Mouse (Mus musculus) heart, adult 8-10 months (tissue): ENCODE measurements around the gene Cox6b1. TPM values are rescaled to one million over a fixed set of nuclear protein-coding genes. Genes with fewer than 3 reads are reported as not detected.

Experiments used
- DNase-seq: peaks from one replicate; pipeline ENCODE4 v3.0.0; 2022; ENCODE audit warnings: low spot score
- total RNA-seq, 4 experiments: library from RNA; stranded (reverse); gene quantifications; 2 replicates each; pipeline ENCODE4 v1.2.4; 2022

Gene Cox6b1
- 1,000 to 10,000 TPM; 4,392 to 5,023 (median 4,762) TPM for total RNA-seq

DNA sequence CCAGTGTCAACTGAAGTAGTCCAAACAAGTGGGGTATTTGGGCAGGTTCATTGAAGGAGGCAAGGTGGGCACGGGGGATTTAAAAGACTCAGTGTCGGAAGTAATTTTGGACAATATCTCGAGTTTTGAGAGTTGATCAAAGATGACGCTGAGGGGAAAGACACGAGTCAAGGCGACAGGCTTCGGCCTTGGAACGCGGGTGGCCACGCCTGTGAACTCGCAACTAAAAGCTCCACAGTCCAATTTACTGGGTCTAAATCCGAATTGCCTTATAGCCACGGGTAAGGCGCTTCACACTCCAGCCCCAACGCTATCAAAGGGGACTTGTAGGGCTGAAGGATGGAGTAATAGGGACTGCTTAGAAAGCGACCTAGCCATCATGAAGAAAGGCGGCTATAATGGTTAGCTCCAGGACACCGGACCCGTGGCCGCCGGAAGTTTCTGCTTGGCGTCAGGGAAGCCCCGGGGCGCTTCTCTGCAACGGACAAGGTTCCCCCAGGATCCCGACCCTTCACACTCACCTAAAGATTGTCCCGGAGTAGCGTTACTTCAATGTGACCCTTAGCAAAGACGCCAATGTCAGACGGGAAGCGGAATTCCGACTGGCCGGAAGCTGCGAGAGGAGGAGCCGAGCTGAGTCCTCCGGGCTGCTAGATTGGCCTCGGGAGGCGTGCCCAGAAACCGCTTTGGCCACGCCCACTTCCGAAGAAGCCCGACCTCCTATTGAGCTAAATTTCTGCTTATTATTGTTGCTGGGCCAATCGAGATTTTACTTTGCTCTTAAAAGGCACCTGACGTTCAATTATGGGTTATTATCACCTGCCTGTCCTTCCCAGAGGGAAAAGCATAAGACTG is at the start of gene Cox6b1:
TSS of gene Cox6b1 (minus strand) at position 622 of the 855 bp plus-strand sequence.
- peak; percentile 88 for DNase-seq

DNA sequence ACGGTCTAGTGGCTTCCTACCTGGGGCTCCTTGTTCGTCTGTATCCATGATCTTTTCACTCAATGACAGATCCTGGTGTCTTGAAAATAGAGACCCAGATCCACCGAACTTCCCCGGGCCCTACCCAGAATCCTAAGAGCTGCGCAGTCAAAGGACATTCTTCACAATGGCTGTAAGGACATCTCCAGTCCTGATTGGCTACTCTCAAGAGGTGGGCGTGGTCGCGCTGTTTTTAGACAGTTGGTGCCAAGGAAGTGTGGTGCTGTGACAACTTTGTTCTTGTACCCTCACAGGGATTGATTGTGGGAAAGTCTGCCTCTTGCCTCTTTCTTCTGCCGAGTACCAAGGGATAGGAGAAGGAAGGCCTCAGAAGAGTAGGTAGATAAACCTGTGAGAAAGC is 45.5 kb upstream of the Cox6b1 start, which contains the start of gene Pmis2:
TSS of gene Pmis2 (minus strand) at position 126 of the 400 bp plus-strand sequence.
- DNase-seq = no peak

DNA sequence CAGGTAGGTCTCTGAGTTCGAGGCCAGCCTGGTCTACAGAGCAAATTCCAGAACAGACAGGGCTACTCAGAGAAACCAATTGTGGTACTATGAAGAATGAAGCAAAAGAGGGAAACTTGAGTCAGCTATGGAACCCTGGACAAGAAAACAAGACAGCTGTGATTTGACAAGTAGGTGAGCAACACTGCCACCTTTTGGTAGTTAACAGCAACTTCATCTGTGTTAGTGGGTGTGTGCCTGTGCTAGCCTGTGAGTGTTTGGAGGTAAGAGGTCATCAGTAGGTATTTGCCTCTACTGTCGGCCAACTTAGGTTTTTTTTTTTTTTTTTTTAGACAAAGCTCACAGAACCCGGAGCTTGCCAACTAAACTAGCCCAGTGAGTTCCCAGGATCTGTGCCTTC is 43.3 kb upstream of the Cox6b1 start:
- no peak for DNase-seq

DNA sequence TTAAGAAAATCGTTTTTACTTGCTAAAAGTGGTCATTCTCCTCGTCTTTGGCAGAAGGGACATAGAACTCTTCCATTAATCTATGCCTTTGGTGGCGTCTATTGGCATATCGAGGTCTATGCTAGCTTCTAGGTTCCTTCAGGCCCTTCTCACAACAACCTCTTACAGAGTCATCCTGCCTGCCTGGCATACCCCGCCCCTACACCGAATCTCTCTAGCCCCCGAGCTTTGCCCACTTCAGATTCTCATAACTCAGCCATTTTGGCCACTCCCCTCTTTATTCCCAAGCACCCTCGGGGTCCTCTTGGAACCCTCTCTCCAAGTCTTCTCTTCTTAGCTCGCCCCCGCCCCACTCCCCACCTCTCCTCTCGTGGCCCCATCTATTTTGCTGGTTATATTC is 39.4 kb upstream of the Cox6b1 start:
- no peak for DNase-seq

DNA sequence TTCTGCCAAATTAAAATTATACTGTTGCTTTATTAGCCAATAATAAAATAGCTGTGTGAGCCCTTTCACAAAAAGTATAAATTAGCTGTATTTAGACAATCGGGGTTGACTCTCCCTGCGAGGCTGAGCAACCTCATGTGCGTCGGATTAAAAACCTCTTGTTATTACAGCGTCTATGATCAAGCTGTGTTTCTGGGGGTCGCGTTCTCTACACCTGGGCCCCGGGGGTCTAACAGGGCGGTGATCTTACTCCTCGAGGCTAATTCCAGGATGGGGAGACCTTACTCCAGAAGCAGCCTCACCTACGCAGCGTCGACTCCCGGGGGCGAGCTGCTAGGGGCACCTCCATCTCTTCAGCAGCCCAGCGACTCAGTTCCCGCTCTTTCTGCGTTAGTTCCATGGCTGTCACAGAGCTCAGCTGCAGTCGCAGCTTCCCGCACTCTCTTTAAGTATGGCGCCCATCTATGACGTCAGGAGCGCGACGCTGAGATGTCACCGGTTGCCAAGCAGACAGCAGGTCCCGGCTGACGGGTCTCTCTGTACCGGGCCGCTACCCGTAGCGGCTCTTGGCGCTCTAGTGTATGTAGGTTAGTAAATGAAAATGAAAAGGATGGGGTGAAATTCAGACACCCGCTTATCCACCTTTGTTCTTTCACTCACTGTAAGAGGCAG is 38.7 kb upstream of the Cox6b1 start, which contains the start of gene Haus5:
TSS of gene Haus5 (minus strand) at position 466 of the 672 bp plus-strand sequence.
- peak; percentile 88 for DNase-seq

DNA sequence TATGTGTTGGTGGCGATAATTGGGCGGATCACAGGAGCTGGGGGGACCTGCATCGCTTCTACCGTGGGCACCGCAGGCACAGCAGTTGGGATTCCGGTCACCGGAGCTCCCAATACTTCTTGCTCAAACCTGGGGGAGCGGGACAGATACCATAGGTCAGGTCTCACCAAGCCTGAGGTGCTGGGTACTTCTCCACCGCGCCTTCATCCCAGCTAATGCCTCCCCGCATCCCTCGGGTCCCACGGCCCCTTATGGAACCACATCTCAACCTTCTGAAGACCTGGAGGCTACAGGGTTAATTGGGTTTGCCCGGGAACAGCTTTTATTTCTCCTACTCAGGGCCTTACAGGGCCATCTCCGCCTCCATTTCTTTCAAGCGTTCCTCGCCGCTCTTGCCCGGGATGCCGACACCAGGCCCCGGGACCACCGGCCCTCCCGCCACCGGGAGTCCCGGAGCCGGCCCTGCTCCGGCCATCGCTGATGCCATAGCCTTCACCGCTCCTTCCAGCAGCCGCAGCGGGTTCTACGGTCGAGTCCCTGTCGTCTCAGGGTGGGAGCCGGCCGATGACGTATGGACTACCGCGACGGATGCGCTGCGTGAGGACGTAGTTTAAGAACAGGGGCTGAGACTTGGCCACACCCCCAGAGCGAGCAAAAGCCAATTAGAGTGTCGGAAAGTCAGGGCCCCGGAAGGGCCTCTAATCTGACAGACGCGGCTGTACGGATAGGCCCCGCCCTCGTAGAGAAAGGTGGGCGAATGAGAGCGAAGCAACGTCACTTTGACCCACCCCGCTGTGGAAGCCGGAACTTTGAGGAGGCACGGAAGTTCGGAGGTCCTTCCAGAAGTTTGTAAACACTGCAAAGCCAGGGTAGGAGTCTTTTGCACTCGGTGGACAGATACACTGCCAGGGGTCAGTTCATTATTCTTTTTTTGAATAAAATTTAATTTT is 23.9 kb upstream of the Cox6b1 start, which contains the start of gene Rbm42:
TSS of gene Rbm42 (minus strand) at position 727 of the 950 bp plus-strand sequence.
- DNase-seq = peak; percentile 99

DNA sequence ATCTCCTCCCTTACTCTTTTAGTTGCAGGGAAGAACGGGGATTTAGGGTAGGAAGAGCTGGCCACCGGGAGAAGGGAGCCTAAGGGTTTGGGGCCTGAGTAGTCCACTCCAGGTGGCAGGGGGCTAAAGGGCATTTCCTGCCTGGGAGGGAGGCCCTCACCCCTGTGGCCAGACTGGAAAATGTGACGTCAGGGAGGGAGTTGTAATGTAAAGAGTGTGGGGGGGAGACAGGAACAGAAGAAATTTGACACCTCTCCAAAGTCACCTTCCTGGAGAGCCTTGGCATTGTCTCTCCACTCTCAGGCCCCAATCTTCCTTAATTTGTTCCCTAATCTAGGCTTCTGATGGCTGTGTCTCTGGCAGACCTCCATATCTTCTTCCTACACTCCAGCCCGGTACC is 13.1 kb upstream of the Cox6b1 start:
- DNase-seq = no peak

DNA sequence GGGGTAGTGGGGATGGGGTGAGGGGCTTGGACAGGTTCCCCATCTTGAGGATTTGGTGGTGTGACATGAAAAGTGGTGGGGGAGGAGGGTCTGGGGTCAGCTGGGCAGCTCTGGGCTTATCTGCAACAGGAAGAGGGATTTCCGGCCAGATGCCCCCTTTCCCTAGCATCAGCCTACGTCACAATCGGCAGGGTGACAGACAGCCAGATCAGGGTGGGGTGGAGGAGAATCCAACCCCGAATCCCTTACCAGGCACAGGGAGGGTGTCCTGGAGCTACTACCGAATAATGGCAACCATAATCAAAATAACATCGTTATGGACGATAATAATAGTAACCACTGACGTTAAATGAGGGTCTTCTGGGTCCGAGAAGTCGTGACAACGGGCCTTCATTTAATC is 10.4 kb upstream of the Cox6b1 start:
- DNase-seq = no peak

DNA sequence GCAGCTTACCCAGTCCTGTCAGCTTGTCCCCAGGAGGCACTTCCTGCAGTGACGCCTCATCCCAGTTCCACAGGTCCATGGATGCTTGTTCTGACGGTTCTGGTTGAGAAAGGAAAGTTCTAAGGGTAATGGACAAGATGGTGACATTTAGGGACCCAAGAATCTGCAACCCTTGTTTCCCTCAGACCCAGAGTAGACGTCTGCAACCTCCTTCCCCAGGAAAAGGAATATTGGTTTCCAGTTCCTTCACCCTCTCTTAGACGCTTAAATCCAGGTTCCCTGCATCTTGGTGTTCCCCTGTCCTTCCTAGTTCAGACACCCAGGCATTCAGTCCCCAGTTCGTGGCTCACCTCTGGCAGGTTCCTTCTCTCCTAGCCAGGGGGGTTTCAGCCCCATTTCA is 9.8 kb upstream of the Cox6b1 start, which contains the start of gene Etv2:
TSS of gene Etv2 (minus strand) at position 101 of the 400 bp plus-strand sequence.
- no peak for DNase-seq

DNA sequence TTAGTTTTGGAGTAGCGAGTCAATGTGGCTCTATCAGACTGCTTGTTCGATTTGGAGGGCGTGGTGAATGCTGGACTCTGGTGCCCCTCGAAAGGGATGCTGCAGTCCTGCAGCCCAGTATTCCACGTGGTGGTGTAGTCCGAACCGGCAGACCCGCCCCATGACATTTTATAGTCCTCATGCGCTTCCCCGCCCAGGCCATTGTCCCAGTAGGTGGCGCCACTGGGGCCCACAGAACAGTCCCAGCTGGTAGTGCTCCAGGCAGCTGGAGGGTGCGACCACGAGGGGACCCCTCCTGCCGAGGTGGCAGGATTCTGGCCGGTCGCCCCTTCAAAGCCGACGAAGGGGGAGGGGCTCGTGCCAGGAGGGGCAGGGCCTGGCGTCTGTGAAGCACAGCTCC is 8.7 kb upstream of the Cox6b1 start:
- no peak for DNase-seq

DNA sequence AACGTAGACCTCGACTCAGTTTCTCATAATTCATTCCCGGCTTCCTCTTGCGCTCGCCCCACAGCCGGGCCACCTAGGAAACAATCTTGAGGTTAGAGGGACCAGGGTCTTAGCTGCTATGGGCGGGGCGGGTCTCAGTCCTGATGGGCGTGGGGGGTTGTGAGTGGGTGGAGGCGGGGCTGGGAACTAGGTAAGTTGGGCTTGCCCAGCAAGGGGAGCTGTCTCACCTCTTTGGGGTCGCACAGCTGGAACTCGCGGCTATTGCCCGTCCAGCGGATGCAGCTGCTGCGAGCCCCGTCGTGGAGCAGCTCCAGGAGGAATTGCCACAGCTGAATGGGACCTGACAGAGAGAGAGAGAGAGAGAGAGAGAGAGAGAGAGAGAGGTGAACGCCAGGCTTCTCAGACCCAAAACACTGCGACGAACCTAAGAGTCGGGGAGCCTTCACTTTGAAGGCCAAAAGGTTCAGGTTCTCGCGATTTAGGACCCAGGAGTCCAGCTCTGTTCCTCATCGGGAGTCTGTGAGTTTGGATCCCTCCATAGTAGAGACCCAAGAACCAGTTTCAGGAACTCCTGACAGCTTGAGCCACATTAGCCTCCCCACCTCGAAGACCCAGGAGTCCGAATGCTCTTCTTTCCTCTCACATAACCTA is 7.9 kb upstream of the Cox6b1 start:
- no peak for DNase-seq

DNA sequence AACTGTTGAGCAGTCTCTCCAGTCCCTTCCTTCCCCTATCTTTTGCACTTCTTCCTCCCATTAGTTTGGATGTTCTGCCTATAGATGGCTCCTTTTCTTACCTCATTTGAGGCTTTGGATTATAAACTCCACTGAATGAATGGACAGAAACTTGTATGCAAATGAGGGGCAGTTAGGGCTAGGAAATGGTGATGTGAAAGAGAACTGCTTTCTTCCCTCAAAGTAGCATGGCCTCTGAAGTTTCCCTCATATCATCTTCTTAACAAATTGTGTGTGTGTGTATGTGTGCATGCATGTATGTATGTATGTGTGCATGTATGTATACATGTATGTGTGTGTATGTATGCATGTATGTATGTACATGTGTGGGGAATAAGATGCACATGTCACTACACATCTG is 3.1 kb upstream of the Cox6b1 start:
- DNase-seq = no peak

DNA sequence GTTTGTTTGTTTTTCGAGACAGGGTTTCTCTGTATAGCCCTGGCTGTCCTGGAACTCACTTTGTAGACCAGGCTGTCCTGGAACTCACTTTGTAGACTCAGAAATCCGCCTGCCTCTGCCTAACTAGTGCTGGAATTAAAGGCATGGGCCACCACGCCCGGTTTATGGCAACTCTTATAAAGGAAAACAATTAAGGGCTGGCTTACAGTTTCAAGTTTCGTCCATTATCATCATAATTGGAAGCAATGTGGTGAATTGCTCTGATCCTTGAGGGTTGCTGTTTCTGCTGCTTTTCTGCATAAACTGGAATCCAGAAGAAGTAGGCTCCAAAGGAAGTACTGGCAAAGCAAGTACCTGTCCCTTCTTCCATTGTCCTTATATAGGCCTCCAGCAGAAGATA is 696 bp upstream of the Cox6b1 start:
- no peak for DNase-seq

DNA sequence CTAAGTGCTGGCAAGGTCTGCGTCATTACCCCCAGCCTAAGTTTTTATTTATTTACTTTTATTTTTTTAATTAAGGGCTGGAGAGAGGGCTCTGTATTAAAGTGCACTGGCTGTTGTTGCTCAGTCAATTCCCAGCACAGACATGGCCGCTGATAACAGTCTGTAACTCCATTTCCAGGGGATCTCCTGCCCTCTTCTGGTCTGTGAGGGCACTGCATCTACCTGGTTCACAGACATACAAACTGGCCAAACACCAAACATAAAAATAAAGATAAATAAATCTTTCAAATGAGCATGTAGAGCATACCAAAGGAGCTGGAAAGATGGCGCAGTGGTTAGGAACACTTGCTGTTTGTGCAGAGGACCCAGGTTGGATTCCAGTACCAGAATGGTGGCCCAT is 6.7 kb downstream of the Cox6b1 start:
- DNase-seq = no peak

DNA sequence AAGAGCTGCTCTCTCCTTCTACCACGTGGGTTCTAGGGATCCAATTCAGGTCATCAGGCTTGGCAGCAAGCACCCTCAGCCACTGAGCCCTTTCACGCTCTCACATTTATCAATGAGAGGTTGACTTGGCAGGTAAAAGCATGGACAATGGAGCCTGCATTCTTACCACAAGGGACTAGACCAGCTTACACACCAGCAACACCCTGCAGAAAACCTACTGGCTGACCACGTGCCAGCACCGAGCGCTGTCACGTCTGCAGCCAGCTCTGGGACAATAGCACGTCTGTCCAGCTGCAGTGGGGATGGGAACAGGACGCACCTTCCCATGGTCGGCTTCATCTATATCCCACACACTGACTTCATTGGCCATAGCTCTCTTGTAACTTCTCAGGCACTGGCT is 7.3 kb downstream of the Cox6b1 start:
- no peak for DNase-seq

DNA sequence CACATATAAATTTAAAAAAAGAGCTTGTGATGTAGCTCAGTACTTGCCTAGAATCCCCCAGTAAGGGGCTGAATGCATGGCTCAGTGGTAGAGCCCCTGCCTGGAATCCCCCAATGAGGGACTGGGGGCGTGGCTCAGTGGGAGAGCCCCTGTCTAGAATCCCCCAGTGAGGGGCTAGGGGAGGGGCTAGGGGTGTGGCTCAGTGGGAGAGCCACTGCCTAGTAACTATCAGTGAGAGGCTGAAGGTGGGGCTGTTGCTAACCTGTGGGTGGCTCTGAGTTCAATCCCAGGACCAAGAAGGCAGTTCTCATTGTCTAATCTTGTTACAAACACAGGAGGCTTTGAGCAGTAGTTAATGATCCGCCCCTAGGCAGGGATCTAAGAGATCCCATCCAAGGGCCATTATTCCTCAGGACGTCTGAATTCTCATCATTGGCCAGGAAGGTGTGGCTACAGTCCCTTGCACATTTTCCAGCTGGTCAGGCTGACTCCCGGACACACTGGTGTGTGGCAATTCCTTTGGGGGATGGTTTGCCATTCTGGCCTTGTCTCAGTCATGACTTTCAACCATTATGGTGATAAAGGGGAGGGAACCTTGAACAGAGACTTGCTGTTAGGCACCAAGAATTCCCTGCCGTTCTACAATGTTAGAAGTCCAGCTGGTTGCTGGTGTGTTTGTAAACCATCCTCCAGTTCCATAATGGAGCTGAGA is 10.7 kb downstream of the Cox6b1 start:
- DNase-seq = no peak

DNA sequence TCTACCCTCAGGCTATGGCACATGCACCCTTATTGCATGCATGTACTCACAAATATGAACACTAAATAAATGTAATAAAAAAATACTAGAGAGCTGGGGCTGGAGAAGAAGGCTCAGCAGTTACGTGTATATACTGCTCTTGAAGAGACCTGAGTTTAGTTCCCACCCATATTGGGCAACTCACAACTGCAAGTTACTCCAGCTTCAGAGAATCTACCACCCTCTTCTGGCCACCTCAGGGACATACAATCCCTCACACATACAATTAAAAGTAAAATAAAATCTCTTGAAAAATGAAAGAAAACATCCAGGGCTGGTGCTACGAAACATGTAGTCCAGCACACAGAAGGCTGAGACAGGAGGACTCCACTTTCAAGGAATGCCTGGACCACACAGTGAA is 11.5 kb downstream of the Cox6b1 start:
- no peak for DNase-seq

DNA sequence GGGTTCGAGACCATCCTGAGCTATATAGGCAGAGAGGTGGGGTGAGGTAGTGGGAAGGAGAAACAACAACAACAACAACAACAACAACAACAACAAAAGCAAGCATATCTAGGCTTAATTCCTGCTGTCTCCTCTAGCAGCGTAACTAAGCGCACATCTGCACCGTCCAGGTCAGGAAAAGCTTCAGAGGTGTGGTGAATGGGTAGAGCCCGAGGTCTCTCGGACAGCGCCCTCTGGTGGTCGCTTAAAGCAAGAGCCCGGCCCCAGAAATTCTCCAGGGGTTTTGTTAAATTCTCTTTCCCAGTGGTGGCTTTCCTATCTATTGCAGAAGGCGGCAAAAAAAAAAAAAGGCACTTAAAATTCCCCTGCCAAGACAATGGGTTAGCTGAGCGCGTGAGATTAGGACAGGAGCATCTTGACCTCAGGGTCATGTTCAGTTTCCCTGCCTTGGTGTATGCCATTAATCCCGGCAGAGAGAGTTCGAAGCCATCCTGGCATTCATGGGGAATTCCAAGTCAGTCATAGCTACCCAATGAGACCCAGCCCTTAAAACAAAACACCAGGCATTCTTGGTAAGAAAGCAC is 12.3 kb downstream of the Cox6b1 start:
- DNase-seq = no peak

DNA sequence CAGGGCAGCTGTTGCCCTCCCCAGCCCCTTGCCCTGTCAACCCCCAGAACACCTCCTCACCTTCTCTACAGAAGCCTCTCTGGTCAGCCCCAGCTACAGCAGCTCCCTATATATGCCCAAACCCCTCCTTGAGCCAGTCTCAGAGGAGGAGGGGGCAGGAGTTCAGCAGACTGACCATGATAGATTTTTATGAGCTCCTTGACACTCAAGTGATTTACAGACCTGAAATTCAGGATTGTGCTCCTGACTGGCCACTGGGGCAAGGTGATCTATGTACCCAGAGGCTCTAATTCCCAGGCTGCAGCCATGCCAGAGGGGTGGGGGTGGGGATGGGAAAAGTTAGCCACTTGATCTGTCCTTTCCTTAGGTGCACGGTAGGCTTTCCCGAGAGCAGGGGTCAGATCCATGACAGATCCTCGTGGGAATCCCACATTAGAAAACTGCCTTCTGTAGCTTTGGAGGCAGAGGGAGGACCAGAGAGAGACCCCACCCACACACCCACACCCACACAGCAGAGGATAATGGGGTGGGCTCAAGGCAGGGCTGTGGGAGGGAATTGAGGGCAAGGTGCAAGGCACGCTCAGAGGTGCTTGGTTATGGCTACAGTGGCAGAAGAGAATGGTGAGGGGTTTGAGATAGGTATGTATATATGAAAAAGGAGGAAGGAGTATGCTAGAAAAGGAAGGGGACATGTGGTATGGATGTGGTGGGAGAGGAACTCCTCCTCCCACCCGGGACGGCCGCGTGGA is 13.1 kb downstream of the Cox6b1 start, which contains the start of gene Upk1a:
TSS of gene Upk1a (minus strand) at position 194 of the 749 bp plus-strand sequence.
- no peak for DNase-seq
